Mouse (Mus musculus) forebrain, embryonic 15.5 days (tissue): ENCODE measurements around the gene Ralgapa2. TPM values are rescaled to one million over a fixed set of nuclear protein-coding genes. Genes with fewer than 3 reads are reported as not detected.

Source experiments
- ATAC-seq: fragments of 200-750 bp; cut with Nextera tagmentation; replicated peaks from 2 replicates; pipeline ENCODE4 v1.8.0; 2017; ENCODE audit warnings: mild to moderate bottlenecking, moderate TSS enrichment, moderate library complexity
- H3K27ac ChIP-seq: fragments of 300-500 bp; sonication (generic); replicated peaks from 2 replicates; pipeline ENCODE4 v1.5.1; 2015; ENCODE audit warnings: mild to moderate bottlenecking, inconsistent platforms
- H3K27me3 ChIP-seq: fragments of 300-500 bp; sonication (generic); 2 replicates; pipeline ENCODE4 v1.6.1; 2015; ENCODE audit warnings: inconsistent platforms
- H3K36me3 ChIP-seq: fragments of 300-500 bp; sonication (generic); 2 replicates; pipeline ENCODE4 v1.6.1; 2015; ENCODE audit warnings: mild to moderate bottlenecking, inconsistent platforms
- H3K4me1 ChIP-seq: fragments of 300-500 bp; sonication (generic); 2 replicates; pipeline ENCODE4 v1.6.1; 2015; ENCODE audit warnings: inconsistent platforms
- H3K4me2 ChIP-seq: fragments of 300-500 bp; sonication (generic); replicated peaks from 2 replicates; pipeline ENCODE4 v1.6.1; 2015; ENCODE audit warnings: mild to moderate bottlenecking, inconsistent platforms
- H3K4me3 ChIP-seq: fragments of 300-500 bp; sonication (generic); 2 replicates; pipeline ENCODE4 v1.5.1; 2015; ENCODE audit warnings: mild to moderate bottlenecking, inconsistent platforms
- H3K9ac ChIP-seq: fragments of 300-500 bp; sonication (generic); replicated peaks from 2 replicates; pipeline ENCODE4 v1.6.1; 2015; ENCODE audit warnings: mild to moderate bottlenecking, inconsistent platforms
- H3K9me3 ChIP-seq: fragments of 300-500 bp; sonication (generic); 2 replicates; pipeline ENCODE4 v1.6.1; 2016; ENCODE audit warnings: inconsistent platforms
- WGBS: fragments of 180-500 bp; shearing (Covaris S2); methylation state at CpG from one replicate; pipeline ENCODE4 v1.1.7; 2015; ENCODE audit warnings: mixed read lengths; 5-methylcytosine and 5-hydroxymethylcytosine counted together
- polyA plus RNA-seq: library from polyadenylated mRNA; unstranded; fragments of >200 nt; fragmentation: Nextera tagmentation; extraction: Ambion mirVana; gene quantifications from 2 replicates; pipeline ENCODE4 v1.2.1, GENCODE M21; 2015

Gene Ralgapa2
- polyA plus RNA-seq, 1 experiment from 2014 or later: 14.2 TPM

GRCm38 (mm10) chr2:146423032-146423691 lies 89.0 kb downstream of the Ralgapa2 start:
- ATAC-seq: no peak

GRCm38 (mm10) chr2:146416283-146416682 lies 95.9 kb downstream of the Ralgapa2 start:
- Histone ChIP-seq H3K36me3 (0 out of 2 replicates have a peak, but pooled peaks cover 2% of the 10 kb centered on the region), H3K4me3 (no peak overlapping the region), H3K9ac (no peak overlapping the region), H3K4me1 (peaks cover 15% of the 10 kb centered on the region), H3K27ac (no peak overlapping the region), H3K27me3 (no peaks in the 10 kb centered on the region), H3K4me2 (no peak overlapping the region), H3K9me3 (no peaks in the 10 kb centered on the region)
- 79% methylated on average over 2 of the region's 2 CpGs for WGBS
- no peak for ATAC-seq

More at GRCm38 (mm10) chr2:146423032-146423691, 89.0 kb downstream of the Ralgapa2 start:
- H3K36me3 ChIP-seq: 0 out of 2 replicates have a peak, but pooled peaks cover 10% of the 10 kb centered on the region
- no peak overlapping the region for H3K4me3 ChIP-seq
- H3K9ac ChIP-seq: no peak overlapping the region
- no peaks in the 10 kb centered on the region for H3K4me1 ChIP-seq
- H3K9me3 ChIP-seq: no peaks in the 10 kb centered on the region
- H3K27ac ChIP-seq: 0 out of 2 replicates have a peak overlapping the region, but pooled peaks have one; percentile 18
- no peak overlapping the region for H3K4me2 ChIP-seq
- no peaks in the 10 kb centered on the region for H3K27me3 ChIP-seq
- 66% methylated on average over 5 of the region's 5 CpGs for WGBS

- 22% methylated on average over 8 of the region's 8 CpGs for WGBS
- peak; percentile 95 for ATAC-seq
- 0 out of 2 replicates have a peak overlapping the region, but pooled peaks have one; percentile 24 for H3K9ac ChIP-seq
Observed at GRCm38 (mm10) chr2:146414484-146415291, 97.5 kb downstream of the Ralgapa2 start.

GRCm38 (mm10) chr2:146412733-146413132 lies 99.4 kb downstream of the Ralgapa2 start:
- Histone ChIP-seq H3K4me3 (no peak overlapping the region), H3K36me3 (0 out of 2 replicates have a peak, but pooled peaks cover 3% of the 10 kb centered on the region), H3K27ac (no peak overlapping the region), H3K4me2 (no peak overlapping the region), H3K9me3 (no peaks in the 10 kb centered on the region), H3K4me1 (peaks cover 15% of the 10 kb centered on the region), H3K9ac (no peak overlapping the region), H3K27me3 (no peaks in the 10 kb centered on the region)
- ATAC-seq: no peak
- WGBS: 77% methylated on average over 9 of the region's 9 CpGs

More at GRCm38 (mm10) chr2:146414484-146415291, 97.5 kb downstream of the Ralgapa2 start:
- Histone ChIP-seq H3K27ac (peak overlapping the region; percentile 93), H3K4me2 (peak overlapping the region; percentile 22; the same call in 1 of the 2 replicates), H3K36me3 (no peaks in the 10 kb centered on the region), H3K4me1 (peaks cover 15% of the 10 kb centered on the region), H3K27me3 (no peaks in the 10 kb centered on the region), H3K9me3 (no peaks in the 10 kb centered on the region), H3K4me3 (no peak overlapping the region; the same call in 1 of the 2 replicates)

GRCm38 (mm10) chr2:146411904-146412303 lies 100.2 kb downstream of the Ralgapa2 start:
- WGBS: 82% methylated on average over 5 of the region's 5 CpGs

GRCm38 (mm10) chr2:146407078-146407477 lies 105.1 kb downstream of the Ralgapa2 start:
- H3K4me2 ChIP-seq: no peak overlapping the region
- no peak for ATAC-seq
- WGBS: 96% methylated on average over 4 of the region's 4 CpGs
- 0 out of 2 replicates have a peak, but pooled peaks cover 3% of the 10 kb centered on the region for H3K36me3 ChIP-seq
- H3K4me3 ChIP-seq: no peak overlapping the region
- no peak overlapping the region for H3K27ac ChIP-seq
- H3K27me3 ChIP-seq: no peaks in the 10 kb centered on the region
- H3K4me1 ChIP-seq: no peaks in the 10 kb centered on the region
- H3K9me3 ChIP-seq: no peaks in the 10 kb centered on the region
- H3K9ac ChIP-seq: no peak overlapping the region

More at GRCm38 (mm10) chr2:146411904-146412303, 100.2 kb downstream of the Ralgapa2 start:
- Histone ChIP-seq H3K4me3 (no peak overlapping the region), H3K27ac (no peak overlapping the region), H3K36me3 (0 out of 2 replicates have a peak, but pooled peaks cover 3% of the 10 kb centered on the region), H3K4me2 (no peak overlapping the region), H3K27me3 (no peaks in the 10 kb centered on the region), H3K9me3 (no peaks in the 10 kb centered on the region), H3K4me1 (peaks cover 15% of the 10 kb centered on the region), H3K9ac (no peak overlapping the region)
- no peak for ATAC-seq

- peaks cover 3% of the 10 kb centered on the region; the same call in 1 of the 2 replicates for H3K4me1 ChIP-seq
- H3K4me3 ChIP-seq: no peak overlapping the region
- H3K27me3 ChIP-seq: no peaks in the 10 kb centered on the region
- H3K9me3 ChIP-seq: no peaks in the 10 kb centered on the region
- no peak overlapping the region for H3K27ac ChIP-seq
- ATAC-seq: no peak
- no peaks in the 10 kb centered on the region for H3K36me3 ChIP-seq
- H3K9ac ChIP-seq: no peak overlapping the region
- no peak overlapping the region for H3K4me2 ChIP-seq
Observed at GRCm38 (mm10) chr2:146401588-146401987, 110.6 kb downstream of the Ralgapa2 start.

GRCm38 (mm10) chr2:146400738-146401137 lies 111.4 kb downstream of the Ralgapa2 start:
- H3K9me3 ChIP-seq: no peaks in the 10 kb centered on the region
- no peak overlapping the region for H3K4me3 ChIP-seq
- 13% methylated on average over 2 of the region's 2 CpGs for WGBS
- no peak overlapping the region for H3K9ac ChIP-seq
- no peaks in the 10 kb centered on the region for H3K27me3 ChIP-seq
- no peak for ATAC-seq
- H3K36me3 ChIP-seq: no peaks in the 10 kb centered on the region
- H3K27ac ChIP-seq: no peak overlapping the region
- H3K4me2 ChIP-seq: no peak overlapping the region
- H3K4me1 ChIP-seq: peaks cover 3% of the 10 kb centered on the region; the same call in 1 of the 2 replicates

GRCm38 (mm10) chr2:146398211-146398865 lies 113.8 kb downstream of the Ralgapa2 start:
- H3K27ac ChIP-seq: peak overlapping the region; percentile 66
- no peak for ATAC-seq
- no peak overlapping the region for H3K4me2 ChIP-seq
- H3K4me1 ChIP-seq: peaks cover 3% of the 10 kb centered on the region; the same call in 1 of the 2 replicates
- no peaks in the 10 kb centered on the region for H3K27me3 ChIP-seq
- no peak overlapping the region for H3K4me3 ChIP-seq
- no peak overlapping the region for H3K9ac ChIP-seq
- WGBS: 66% methylated on average over 6 of the region's 6 CpGs
- no peaks in the 10 kb centered on the region for H3K9me3 ChIP-seq
- no peaks in the 10 kb centered on the region for H3K36me3 ChIP-seq

- Histone ChIP-seq H3K4me3 (no peak overlapping the region), H3K4me2 (no peak overlapping the region), H3K9me3 (no peaks in the 10 kb centered on the region), H3K27me3 (no peaks in the 10 kb centered on the region), H3K36me3 (peaks cover 11% of the 10 kb centered on the region; the same call in 1 of the 2 replicates), H3K4me1 (no peaks in the 10 kb centered on the region), H3K9ac (no peak overlapping the region), H3K27ac (no peak overlapping the region)
- WGBS: 83% methylated on average over 2 of the region's 2 CpGs
- no peak for ATAC-seq
Observed at GRCm38 (mm10) chr2:146387211-146387610, 124.9 kb downstream of the Ralgapa2 start.

GRCm38 (mm10) chr2:146384582-146384981 lies 127.6 kb downstream of the Ralgapa2 start:
- Histone ChIP-seq H3K4me2 (no peak overlapping the region), H3K4me1 (no peaks in the 10 kb centered on the region), H3K9me3 (no peaks in the 10 kb centered on the region), H3K9ac (no peak overlapping the region), H3K27me3 (no peaks in the 10 kb centered on the region), H3K27ac (no peak overlapping the region), H3K4me3 (no peak overlapping the region), H3K36me3 (peaks cover 8% of the 10 kb centered on the region; the same call in 1 of the 2 replicates)
- ATAC-seq: peak; percentile 64; the same call in 1 of the 2 replicates
- WGBS: 28% methylated on average over 1 of the region's 1 CpGs
